Mouse (Mus musculus): ENCODE data around the gene Rgs14.

Rgs14 gene

DNA sequence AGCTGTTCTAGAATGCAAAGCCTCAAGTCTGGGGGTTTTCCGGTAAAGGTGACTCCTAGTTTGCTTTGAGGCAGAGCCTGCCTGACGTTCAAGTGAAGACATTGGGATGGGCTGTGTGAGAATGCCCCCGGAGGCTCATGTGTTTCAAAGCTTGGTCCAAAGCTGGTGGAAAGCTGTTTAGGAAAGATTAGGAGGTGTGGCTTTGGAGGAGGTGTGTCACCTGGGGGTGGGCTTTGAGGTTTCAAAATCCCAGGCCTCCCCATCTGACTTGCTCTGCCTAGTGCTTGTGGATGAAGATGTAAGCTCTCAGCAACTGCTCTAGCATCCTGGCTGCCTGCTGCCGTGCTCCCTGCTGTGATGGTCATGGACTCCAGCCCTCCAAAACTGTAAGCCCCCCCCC is 33.8 kb upstream of the Rgs14 start:
- no peak for TF ChIP-seq GATA4 (IDR thresholded peaks at IDR 0.05; ENCODE audit: insufficient replicate concordance, low read length)

DNA sequence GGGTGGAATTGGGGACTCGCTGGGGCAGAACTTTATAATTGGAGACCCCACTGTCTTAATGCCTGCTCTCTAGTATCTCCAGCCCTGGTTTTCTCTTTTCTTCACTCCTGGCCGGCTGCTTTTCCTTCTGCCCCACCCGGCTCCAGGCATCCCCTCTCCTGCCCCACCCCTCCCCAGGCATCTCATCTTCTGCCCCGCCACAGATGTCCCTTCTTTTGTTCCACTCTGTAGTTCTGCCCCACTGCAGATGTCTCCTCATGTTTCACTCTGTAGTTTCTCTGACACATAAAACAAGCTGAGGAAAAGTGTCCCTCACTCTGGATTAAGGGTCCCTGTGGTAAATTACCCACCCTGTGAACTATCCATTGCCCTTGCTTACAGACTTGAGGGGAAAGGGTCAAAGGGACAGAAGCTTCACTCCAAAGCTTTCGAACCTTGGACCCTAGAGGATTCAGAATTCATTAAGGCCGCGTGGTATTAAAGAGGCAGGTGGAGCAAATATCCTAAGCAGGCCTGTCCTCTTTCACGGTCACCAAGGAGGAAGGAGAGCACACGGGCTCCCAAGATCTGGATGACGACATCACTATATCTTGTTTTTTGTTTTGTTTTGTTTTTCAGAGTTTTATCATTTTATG is 32.1 kb upstream of the Rgs14 start:
- TF ChIP-seq GATA4 (IDR thresholded peaks at IDR 0.05; ENCODE audit: insufficient replicate concordance, low read length) = no peak

DNA sequence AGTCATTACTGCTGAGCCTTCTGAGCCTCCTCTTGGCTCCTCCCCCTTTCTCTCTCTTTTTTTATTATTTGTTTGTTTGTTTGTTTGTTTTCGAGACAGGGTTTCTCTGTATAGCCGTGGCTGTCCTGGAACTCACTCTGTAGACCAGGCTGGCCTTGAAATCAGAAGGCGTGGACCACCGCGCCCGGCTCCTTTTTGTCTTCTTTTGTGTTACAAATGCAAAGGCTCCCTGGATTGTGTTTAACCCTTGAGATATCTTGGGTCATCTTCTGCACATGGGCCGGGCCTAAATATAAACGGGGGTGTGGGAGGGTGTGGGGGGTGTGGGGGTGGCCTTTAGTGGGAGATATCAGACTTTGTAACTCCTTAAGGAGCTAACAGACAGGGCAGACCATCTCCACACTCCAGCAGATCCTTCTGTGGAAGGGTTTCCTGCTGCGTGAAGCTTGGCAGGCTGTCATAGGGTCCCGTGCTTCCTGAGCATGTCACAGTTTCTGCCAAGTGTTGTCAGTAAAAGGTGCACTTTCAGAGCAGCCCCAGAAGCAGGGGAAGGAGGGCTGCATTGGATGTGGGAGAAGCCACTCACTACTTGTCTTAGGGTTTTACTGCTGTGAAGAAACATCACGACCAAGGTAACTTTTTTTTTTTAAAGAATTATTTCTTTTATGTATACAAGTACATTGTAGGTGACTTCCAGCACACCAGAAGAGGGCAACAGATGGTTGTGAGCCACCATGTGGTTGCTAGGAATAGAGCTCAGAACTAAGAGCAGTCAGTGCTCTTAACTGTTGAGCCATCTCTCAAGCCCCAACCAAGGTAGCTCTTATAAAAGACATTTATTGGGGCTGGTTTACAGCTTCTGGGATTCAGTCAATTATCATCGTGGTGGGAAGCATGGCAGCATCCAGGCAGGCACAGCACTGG is 31.1 kb upstream of the Rgs14 start:
- TF ChIP-seq GATA4 (IDR thresholded peaks at IDR 0.05; ENCODE audit: insufficient replicate concordance, low read length) = no peak

DNA sequence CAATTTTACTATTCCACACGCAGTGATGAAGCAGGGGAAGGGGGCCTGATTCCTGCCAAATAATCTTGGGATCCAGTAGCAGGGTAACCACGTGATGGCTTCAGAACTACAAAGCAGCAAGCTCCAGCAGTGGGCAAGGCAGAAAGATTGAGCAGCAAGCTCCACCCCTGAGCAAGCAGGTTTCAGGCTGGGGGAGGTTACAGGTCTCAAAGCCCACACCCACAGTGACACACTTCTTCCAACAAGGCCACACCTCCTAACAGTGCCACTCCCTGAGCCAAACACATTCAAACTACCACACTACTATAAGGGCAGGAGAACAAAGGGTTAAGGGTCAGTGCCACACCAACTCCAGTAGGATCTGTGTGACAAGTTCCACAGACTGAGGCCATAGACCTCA is 30.3 kb upstream of the Rgs14 start:
- no peak for TF ChIP-seq GATA4 (IDR thresholded peaks at IDR 0.05; ENCODE audit: insufficient replicate concordance, low read length)

DNA sequence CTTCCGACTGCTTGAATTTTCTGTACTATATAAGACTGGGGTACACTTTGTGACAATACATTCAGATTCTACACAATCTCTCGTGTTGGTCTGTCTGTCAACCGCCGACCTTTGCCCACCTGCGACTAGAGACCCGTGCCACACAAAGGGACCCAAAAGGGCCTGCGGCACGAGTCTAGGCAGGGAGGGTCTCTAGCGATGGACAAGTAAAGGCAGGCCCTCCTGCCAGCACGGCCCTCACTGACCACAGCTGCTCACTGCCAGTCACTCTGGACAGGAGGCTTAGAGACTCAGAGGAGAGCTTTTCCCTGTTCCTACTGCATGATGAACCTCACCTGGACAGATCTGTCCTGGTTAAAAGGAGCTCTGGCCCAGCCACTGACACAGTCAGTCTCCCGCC is 27.1 kb upstream of the Rgs14 start:
- TF ChIP-seq GATA4 (IDR thresholded peaks at IDR 0.05; ENCODE audit: insufficient replicate concordance, low read length) = no peak

DNA sequence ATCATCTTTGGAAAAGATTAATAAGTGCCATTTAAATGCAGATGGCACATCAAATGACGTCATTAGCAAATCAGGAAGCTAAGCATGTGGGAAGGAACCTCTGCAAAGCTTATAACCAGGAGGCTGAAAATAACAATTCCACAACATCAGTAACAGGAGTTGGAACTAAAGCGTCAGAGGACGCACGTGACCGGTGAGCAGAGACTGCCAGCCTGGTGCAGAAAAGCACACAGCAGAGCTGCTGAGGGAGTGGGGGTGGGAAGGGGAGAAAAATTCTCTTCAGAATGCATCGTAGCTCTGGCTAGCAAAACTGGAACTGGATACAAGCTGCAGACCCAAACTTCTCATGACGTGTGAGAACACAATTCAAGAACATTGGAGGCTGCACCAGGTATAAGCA is 25.2 kb upstream of the Rgs14 start:
- no peak for TF ChIP-seq GATA4 (IDR thresholded peaks at IDR 0.05; ENCODE audit: insufficient replicate concordance, low read length)

DNA sequence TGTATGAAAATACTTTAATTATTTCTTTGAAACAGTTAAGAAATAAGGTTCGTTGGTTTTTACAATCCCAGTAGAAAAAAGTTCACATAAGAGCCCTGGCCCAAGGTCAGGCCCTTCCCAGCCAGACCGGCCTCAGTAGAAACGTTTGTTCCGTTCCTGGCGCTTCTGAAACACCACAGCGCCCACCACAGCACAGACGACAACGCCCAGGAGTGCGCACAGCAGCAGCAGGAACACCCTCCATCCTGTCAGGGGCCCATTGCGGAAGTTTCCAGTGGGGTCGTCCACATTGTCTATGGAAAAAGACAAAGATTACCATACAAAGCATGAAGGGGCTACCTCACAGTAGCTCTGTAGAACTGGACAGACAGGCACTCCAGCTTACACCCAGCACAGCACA is 22.8 kb upstream of the Rgs14 start:
- no peak for TF ChIP-seq GATA4 (IDR thresholded peaks at IDR 0.05; ENCODE audit: insufficient replicate concordance, low read length)

DNA sequence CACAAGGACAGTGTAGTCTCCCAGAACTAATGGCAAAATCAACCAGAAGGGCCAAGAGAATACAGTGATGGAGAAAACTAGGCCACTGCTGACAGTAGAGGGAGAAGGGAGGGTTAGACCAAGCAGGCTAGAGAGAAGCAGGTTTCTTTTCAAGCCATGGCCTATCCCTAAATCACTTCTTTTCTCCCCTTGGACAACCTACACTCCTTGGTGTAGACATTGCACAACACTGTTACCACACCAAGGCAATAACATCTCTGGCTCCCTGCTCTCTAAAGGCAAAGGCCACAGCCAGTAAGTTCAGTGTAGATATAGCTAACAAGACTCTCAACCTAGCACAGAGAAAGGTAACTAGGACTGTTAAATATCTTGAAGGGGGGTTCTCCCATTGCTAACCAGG is 8.4 kb upstream of the Rgs14 start:
- TF ChIP-seq GATA4 (IDR thresholded peaks at IDR 0.05; ENCODE audit: insufficient replicate concordance, low read length) = no peak

DNA sequence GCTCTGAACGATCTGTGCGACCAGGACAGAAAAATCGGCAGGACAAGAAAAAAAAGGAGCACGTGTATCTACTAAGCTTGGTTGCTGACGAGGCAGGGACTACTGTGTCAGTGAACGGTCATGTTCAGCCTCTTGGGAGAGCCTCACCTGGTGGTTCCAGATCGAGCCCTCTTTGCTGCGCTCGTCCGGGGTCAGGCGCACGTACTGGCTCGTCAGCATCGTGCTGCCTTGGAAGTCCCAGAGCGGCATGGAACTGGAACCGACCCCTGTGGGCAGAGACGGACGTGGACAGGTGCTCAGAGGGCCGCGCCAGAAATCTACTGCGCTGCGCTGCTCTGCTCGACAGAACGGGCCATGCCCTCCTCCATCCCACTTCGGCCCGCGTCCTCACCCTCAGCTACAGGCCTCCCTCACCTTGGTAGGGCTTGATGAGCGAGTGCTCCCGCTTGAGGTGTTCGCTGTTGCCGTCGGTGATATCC is 7.5 kb upstream of the Rgs14 start:
- TF ChIP-seq GATA4 (IDR thresholded peaks at IDR 0.05; ENCODE audit: insufficient replicate concordance, low read length) = no peak

DNA sequence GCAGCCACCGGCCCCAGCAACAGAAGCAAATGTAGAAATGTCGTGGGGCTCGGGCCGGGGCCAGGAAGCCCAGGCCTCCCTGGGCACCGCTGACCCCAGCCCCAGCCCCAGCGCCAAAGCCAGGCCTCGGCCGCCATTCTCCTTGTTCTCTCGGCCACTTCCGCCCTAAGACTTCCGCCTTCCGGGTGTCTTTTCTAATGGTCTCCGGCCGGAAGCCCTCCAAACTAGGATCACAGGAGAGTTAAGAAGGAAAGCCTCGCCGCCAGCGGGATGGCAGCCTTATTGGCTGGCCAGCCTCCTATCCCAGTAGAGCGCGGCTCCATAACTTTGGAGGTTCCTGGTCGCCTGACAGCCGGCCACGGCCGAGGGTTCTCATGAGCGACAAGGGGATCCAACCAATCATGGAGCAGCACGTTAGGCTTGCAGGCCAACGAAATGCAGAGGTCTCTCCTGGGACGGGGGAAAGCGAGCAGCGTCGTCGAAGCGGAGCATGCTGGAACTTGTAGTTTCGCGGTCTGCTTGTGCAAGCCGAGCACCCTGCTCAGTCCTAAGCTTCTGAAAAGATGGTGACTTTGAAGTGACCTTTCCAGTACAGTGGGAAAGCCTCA is 7.0 kb upstream of the Rgs14 start, which contains the start of gene Lman2:
Gene Lman2 (minus strand): TSS at position 331 of the 608 bp plus-strand sequence.
- TF ChIP-seq GATA4 (IDR thresholded peaks at IDR 0.05; ENCODE audit: insufficient replicate concordance, low read length) = no peak

DNA sequence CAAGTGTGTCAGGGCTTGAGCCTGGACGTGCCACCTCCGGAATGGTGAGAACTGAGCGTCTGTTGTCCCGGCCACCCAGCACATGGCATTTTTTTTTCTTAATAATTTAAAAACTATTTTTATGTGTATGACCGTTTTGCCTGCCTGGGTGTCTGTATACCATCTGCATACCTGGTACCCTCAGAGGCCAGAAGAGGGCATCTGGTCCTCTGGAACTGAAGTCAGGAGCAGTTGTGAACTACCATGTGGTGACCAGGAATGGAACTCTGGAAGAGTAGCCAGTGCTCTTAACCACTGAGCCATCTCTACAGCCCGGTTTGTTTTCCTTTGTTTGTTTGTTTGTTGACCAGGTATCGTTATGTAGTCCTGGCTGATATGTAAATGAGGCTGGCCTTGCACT is 1.1 kb upstream of the Rgs14 start:
- TF ChIP-seq GATA4 (IDR thresholded peaks at IDR 0.05; ENCODE audit: insufficient replicate concordance, low read length) = no peak

DNA sequence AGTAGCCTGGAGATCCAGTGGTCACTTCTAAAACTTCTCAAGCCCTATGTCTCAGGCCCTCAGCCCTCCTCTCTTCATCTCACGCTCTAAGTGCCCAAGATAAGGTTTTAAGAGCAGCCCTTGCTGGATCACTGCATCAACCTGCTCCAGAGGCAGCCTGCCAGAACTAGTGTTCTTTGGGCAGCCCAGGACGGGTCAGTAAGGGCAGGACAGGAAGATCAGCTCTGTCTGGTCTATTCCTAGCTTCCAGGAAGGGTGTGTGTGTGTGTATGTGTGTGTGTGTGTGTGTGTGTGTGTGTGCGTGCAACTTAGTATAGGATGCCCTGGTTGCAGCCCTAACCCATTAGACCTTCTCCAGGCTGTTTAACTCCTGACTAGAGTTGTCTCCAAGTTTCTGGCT is 702 bp downstream of the Rgs14 start:
- TF ChIP-seq GATA4 (IDR thresholded peaks at IDR 0.05; ENCODE audit: insufficient replicate concordance, low read length) = no peak

DNA sequence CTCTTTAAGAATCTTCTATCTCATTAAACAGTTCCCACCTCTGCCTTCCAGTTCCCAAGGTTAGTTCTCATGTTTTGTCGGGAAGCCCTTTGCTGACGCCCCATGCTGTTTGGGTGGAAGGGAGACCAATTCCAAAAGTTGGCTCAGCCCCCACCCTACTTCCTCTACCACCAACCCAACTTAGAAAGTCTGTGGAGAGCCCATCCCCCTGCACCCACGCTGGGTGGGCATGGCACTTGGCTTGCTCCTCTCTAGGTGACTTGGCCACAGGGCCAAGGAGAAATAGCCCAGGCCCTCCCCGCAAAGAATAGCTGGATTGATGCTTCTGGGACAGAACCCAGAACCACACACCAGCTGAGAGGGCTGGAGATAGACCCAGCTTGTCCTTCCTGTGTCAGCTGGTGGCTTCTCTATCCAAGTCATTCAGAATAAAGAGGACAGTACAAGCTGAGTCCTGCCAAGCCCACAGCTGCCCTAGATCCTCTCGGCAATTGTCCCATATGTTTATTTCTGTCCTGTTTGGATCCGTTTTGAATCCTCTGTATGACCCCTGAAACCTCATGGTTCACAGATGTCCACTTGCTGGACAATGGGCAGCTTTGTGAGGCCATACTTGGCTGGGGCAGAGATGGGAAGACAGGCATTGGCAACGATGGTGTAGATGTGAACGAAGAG is 1.6 kb downstream of the Rgs14 start:
- TF ChIP-seq GATA4 (IDR thresholded peaks at IDR 0.05; ENCODE audit: insufficient replicate concordance, low read length) = no peak

DNA sequence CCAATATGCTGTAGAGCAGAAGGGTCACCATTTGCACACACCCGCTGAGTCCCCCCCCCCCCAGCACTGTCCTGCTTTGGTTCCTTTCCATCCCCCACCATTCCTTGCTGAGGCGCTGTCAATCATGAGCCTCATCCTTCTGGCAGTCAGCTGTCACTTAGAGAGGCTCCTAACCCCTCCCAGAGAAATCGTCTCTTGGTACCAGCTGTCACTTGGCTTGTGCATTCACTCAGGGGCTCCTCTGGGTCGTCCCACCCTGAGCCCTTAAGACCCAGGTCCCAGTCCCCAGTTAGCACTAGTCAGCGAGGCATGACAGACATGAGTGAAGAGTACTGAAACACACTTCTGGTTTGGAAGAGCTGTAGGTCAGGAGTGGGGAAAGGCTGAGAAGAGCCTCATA is 2.2 kb downstream of the Rgs14 start:
- no peak for TF ChIP-seq GATA4 (IDR thresholded peaks at IDR 0.05; ENCODE audit: insufficient replicate concordance, low read length)

DNA sequence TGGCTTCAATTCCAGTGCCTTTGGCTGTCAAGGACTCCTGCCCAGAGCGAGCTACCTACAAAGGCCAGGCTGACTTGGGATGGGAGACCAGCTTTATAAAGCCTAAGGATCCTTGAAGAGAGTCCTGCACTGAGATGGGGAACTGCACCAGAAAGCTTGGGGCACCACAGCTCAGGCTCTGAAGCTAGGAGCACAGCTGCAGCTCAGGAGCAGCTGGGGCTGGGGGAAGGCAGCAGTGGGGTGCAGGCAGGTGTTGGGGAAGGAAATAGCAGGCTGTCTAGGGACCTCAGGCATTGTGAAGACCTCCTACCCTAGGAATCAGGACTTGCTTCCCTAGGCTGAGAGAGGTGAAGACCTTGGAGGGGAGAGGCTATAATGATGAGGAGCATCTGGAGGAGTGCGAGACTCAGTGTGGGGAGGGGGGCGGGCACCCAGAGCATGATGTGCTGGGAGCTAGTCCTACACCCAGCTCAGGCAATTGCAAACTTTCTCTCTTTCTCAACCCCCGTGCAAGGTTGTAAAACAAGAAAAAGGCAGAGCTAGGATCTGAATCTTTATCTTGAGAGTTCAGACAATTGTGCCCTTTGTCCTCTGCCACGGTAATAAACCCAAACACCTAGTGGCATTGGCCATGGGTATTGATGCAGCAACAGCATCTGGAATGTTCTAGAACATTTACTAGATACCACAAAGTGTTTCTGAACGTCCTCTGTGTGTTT is 4.8 kb downstream of the Rgs14 start:
- TF ChIP-seq GATA4 (IDR thresholded peaks at IDR 0.05; ENCODE audit: insufficient replicate concordance, low read length) = no peak
